ENCODE assay signal across 27 mouse cellular contexts in genomic region chr13:76592908-76593307, GRCm38 (mm10).
DNase-seq lines count a peak whose midpoint lies in the region; ATAC-seq and TF ChIP-seq lines count a peak whose summit lies in the region.
"Had no signal": no experiment of that assay in that cellular context is flagged by ENCODE, and none has a peak within 500 bp of the region (broad histone marks: within the 10 kb centered on the region; RNA-seq: fewer than 3 reads in every experiment).

No protein-coding gene starts in this region.

- peaks cover 48% of the 10 kb centered on the region for H3K4me1 ChIP-seq in G1E (ENCODE audit: insufficient read depth, low read depth, low read length)
- H3K4me1 ChIP-seq in limb, embryonic 10.5 days = no peaks in the 10 kb centered on the region
- H3K4me1 ChIP-seq: forebrain, embryonic 10.5 days; forebrain, embryonic 13.5 days; heart, embryonic 12.5 days; heart, embryonic 15.5 days had no signal

- H3K4me3 ChIP-seq in G1E (ENCODE audit: low read depth, low read length) = no peak overlapping the region
- no peak overlapping the region for H3K4me3 ChIP-seq in limb, embryonic 10.5 days
- H3K4me3 ChIP-seq: forebrain, embryonic 10.5 days; forebrain, embryonic 13.5 days; heart, embryonic 12.5 days; heart, embryonic 15.5 days had no signal

- no peaks in the 10 kb centered on the region for H3K36me3 ChIP-seq in G1E (replicated peaks)
- H3K36me3 ChIP-seq in limb, embryonic 10.5 days = no peaks in the 10 kb centered on the region
- H3K36me3 ChIP-seq: forebrain, embryonic 10.5 days; heart, embryonic 12.5 days; heart, embryonic 15.5 days had no signal

- WGBS in limb, embryonic 10.5 days = 90% methylated on average over 2 of the region's 2 CpGs

- H3K27me3 ChIP-seq in G1E (ENCODE audit: insufficient read depth, low read length) = peaks cover 5% of the 10 kb centered on the region
- H3K27me3 ChIP-seq in limb, embryonic 10.5 days (ENCODE audit: low read depth, poor library complexity, severe bottlenecking) = no peaks in the 10 kb centered on the region
- H3K27me3 ChIP-seq: forebrain, embryonic 13.5 days; heart, embryonic 12.5 days; heart, embryonic 15.5 days had no signal

- TF ChIP-seq CTCF in G1E (IDR thresholded peaks at IDR 0.05; ENCODE audit: low read depth, low read length) = no peak

- H3K9me3 ChIP-seq in G1E (replicated peaks) = no peaks in the 10 kb centered on the region
- no peaks in the 10 kb centered on the region for H3K9me3 ChIP-seq in limb, embryonic 10.5 days (replicated peaks)
- H3K9me3 ChIP-seq: forebrain, embryonic 10.5 days; heart, embryonic 12.5 days; heart, embryonic 15.5 days had no signal

- peak; percentile 64 for ATAC-seq in G1E (ENCODE audit: extremely low read depth, insufficient number of reproducible peaks, low FRiP score, poor library complexity, severe bottlenecking)
- peak; percentile 11 to 17; a peak in 1 of 4 replicates for ATAC-seq in hematopoietic stem cell, adult 5-6 weeks (replicated peaks in 1 of 2; ENCODE audit: insufficient read depth in 1 of 2, low FRiP score in 2 of 2, low TSS enrichment in 1 of 2, low read depth in 1 of 2, poor library complexity in 2 of 2, severe bottlenecking in 2 of 2)
- ATAC-seq in megakaryocyte progenitor cell, adult 5-6 weeks (replicated peaks; ENCODE audit: poor library complexity) = peak; percentile 18
- ATAC-seq: activated CD4-positive, CD25-positive, alpha-beta regulatory T cell, adult 4 months; CD4-positive, CD25-positive, alpha-beta regulatory T cell, adult 4 months; forebrain, embryonic 13.5 days; forebrain, embryonic 16.5 days; hindbrain, postnatal 0 days; inflammation-experienced regulatory T-cells, adult 6 months; intestine, postnatal 0 days had no signal

- DNase-seq in G1E (ENCODE audit: low spot score) = peak; percentile 1
- DNase-seq in layer of hippocampus, adult 9-11 months = no peak
- no peak for DNase-seq in limb, embryonic 10.5 days (ENCODE audit: low spot score)
- DNase-seq in adrenal gland, adult (ENCODE audit: inconsistent age in 2 of 2, low spot score in 1 of 2) = no peak
- DNase-seq: adrenal gland, postnatal 10 days; adrenal gland, postnatal 36 days; cerebellum, adult 11 months; cerebellum, adult 2 months; cerebellum, adult 9-11 months; cerebellum, postnatal 36 days; gastrocnemius, postnatal 10 days; heart, adult 18-20 months; heart, postnatal 10 days; heart, postnatal 36 days had no signal

- H3K27ac ChIP-seq in limb, embryonic 10.5 days = no peak overlapping the region
- H3K27ac ChIP-seq: forebrain, embryonic 10.5 days; forebrain, embryonic 13.5 days; heart, embryonic 15.5 days; hindbrain, embryonic 14.5 days; hindbrain, postnatal 0 days had no signal

Comparison
In these comparisons a context has a peak if more than half of its experiments do, and no peak if none do; other contexts are left out.
1. ATAC-seq: peak in every context shown above with its lines; median percentile 64 in G1E; 18 in megakaryocyte progenitor cell, adult 5-6 weeks; 14 in hematopoietic stem cell, adult 5-6 weeks.